Mouse (Mus musculus) hindbrain, embryonic 13.5 days (tissue): ENCODE measurements at regions not wholly inside any gene's neighbourhood (a gene's known extent, or its start where the extent isn't known, plus 50 kb on each side); places are given as distances from the start of the nearest gene placed in this dataset.
A peak's percentile ranks its signal among the peaks of the same experiment; 100 is the strongest.

Experiments
- ATAC-seq: fragments of 200-750 bp; cut with Nextera tagmentation; 2 replicates; pipeline ENCODE4 v1.8.0; 2017; ENCODE audit warnings: moderate TSS enrichment; ENCODE audit not compliant: low FRiP score
- H3K27ac ChIP-seq: fragments of 300-500 bp; sonication (generic); 2 replicates; pipeline ENCODE4 v1.5.1; 2015; ENCODE audit warnings: inconsistent platforms, mild to moderate bottlenecking, moderate library complexity
- H3K27me3 ChIP-seq: fragments of 300-500 bp; sonication (generic); 2 replicates; pipeline ENCODE4 v1.6.1; 2015; ENCODE audit warnings: mild to moderate bottlenecking, inconsistent platforms
- H3K36me3 ChIP-seq: fragments of 300-500 bp; sonication (generic); 2 replicates; pipeline ENCODE4 v1.6.1; 2015; ENCODE audit warnings: mild to moderate bottlenecking, inconsistent platforms
- H3K4me1 ChIP-seq: fragments of 300-500 bp; sonication (generic); replicated peaks from 2 replicates; pipeline ENCODE4 v1.6.1; 2015; ENCODE audit warnings: inconsistent platforms
- H3K4me2 ChIP-seq: fragments of 300-500 bp; sonication (generic); 2 replicates; pipeline ENCODE4 v1.6.1; 2015; ENCODE audit warnings: inconsistent platforms, mild to moderate bottlenecking, moderate library complexity
- H3K4me3 ChIP-seq: fragments of 300-500 bp; sonication (generic); 2 replicates; pipeline ENCODE4 v1.5.1; 2015; ENCODE audit warnings: mild to moderate bottlenecking, inconsistent platforms
- H3K9ac ChIP-seq: fragments of 300-500 bp; sonication (generic); 2 replicates; pipeline ENCODE4 v1.6.1; 2015; ENCODE audit warnings: mild to moderate bottlenecking, inconsistent platforms
- H3K9me3 ChIP-seq: fragments of 300-500 bp; sonication (generic); 2 replicates; pipeline ENCODE4 v1.6.1; 2016; ENCODE audit warnings: inconsistent platforms
- WGBS: fragments of 180-500 bp; shearing (Covaris S2); methylation state at CpG from one replicate; pipeline ENCODE4 v1.1.7; 2015; 5-methylcytosine and 5-hydroxymethylcytosine counted together

DNA sequence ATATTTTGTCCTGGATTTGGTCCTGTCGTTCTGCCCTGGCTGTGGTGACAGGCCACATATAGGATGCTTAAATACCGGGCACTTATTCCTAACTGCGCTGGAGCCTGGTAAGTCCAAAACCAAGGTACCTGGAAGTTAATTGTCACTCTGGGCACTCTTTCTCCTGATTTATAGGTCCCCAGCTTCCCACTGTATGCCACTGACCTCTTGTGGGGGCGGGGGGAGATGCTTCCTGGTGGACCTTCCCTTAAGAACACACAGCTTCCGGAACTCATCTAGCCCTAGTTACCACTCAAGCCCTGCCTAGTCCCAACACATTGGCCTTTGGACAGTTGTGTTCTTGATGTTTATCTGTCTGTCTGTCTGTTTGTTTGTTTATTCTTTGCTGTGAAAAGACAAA, 165.3 kb upstream of the Ppp2r2d start:
- Histone ChIP-seq H3K4me2 (no peak overlapping the region), H3K9me3 (no peaks in the 10 kb centered on the region; the same call in 1 of the 2 replicates), H3K36me3 (no peaks in the 10 kb centered on the region), H3K4me3 (no peak overlapping the region), H3K4me1 (0 out of 2 replicates have a peak, but pooled peaks cover 8% of the 10 kb centered on the region), H3K9ac (no peak overlapping the region), H3K27me3 (no peaks in the 10 kb centered on the region), H3K27ac (no peak overlapping the region)
- 89% methylated on average over 5 of the region's 5 CpGs for WGBS
- no peak for ATAC-seq

GRCm38 (mm10) chr7:138679575-138679974, 166.3 kb upstream of the Ppp2r2d start:
- no peak overlapping the region for H3K27ac ChIP-seq
- 69% methylated on average over 2 of the region's 2 CpGs for WGBS
- H3K36me3 ChIP-seq: no peaks in the 10 kb centered on the region
- H3K27me3 ChIP-seq: no peaks in the 10 kb centered on the region
- no peak overlapping the region for H3K4me3 ChIP-seq
- ATAC-seq: no peak
- no peaks in the 10 kb centered on the region; the same call in 1 of the 2 replicates for H3K9me3 ChIP-seq
- no peak overlapping the region for H3K4me2 ChIP-seq
- H3K9ac ChIP-seq: no peak overlapping the region
- H3K4me1 ChIP-seq: 0 out of 2 replicates have a peak, but pooled peaks cover 8% of the 10 kb centered on the region

DNA sequence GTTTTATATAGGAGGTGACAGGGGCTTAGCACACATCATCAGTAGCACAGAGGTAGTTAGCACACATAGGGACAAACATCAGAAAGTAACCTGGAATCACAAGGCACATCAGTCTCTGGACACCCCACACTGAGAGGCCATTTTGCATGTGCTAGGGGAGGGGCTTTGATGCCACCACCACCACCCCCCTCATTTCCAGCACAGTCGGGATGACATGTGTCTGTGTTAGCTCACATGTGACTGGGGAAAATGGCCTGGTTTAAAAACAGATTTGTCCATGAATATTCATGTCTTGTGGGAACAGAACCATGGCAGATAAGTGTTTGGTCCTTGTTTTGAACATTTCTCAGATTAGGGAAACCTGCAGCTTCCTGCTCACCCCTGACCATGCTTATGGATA, 172.9 kb upstream of the Ppp2r2d start:
- ATAC-seq: no peak
- WGBS: 13% methylated on average over 1 of the region's 1 CpGs

DNA sequence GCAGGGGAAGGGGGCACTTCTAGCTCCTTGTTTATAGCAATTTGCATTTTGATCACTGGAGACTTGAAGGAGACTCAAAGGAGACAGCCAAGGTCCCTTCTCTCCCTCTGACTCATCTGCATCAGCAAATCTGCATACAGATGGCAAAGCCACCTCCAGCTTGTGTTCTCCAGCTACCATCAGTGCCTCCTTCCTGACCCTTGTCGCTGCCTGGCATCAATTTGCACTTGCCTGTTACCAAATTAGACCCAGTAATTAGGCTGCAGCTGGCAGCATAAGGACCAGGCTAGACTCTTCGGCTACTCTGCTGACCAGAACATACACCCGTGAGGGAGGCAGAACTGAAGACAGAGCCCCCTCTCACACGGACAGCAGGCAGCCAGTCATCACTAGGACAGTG, 177.5 kb upstream of the Ppp2r2d start:
- H3K4me2 ChIP-seq: no peak overlapping the region
- H3K36me3 ChIP-seq: no peaks in the 10 kb centered on the region
- H3K27ac ChIP-seq: peak overlapping the region; percentile 55
- WGBS: 20% methylated on average over 4 of the region's 4 CpGs
- H3K9ac ChIP-seq: no peak overlapping the region
- H3K27me3 ChIP-seq: no peaks in the 10 kb centered on the region
- H3K4me3 ChIP-seq: no peak overlapping the region
- H3K9me3 ChIP-seq: no peaks in the 10 kb centered on the region
- H3K4me1 ChIP-seq: peaks cover 24% of the 10 kb centered on the region
- no peak for ATAC-seq

More for the DNA sequence above, 172.9 kb upstream of the Ppp2r2d start:
- H3K4me3 ChIP-seq: no peak overlapping the region
- no peaks in the 10 kb centered on the region for H3K36me3 ChIP-seq
- H3K4me1 ChIP-seq: peaks cover 21% of the 10 kb centered on the region
- H3K9ac ChIP-seq: no peak overlapping the region
- no peaks in the 10 kb centered on the region; the same call in 1 of the 2 replicates for H3K9me3 ChIP-seq
- no peak overlapping the region for H3K4me2 ChIP-seq
- no peak overlapping the region for H3K27ac ChIP-seq
- no peaks in the 10 kb centered on the region for H3K27me3 ChIP-seq

DNA sequence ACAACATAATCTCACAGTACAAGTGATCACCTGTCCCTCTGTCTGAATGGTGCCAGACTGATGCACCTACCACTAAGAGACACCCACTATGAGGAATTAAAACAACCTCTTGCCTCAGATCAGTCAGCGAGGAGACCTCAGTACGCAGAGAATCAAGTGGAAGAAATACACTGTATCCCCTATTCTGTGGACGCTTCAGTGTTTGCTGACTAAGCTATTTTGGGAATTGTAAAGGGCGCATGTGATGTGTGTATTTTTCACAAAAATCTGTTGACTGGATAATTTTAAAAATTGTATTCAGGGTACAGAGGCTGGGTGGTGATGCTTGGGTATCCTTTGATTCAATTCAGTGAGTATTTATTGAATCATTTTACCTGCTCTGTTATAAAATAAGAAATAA, 185.8 kb upstream of the Ppp2r2d start:
- Histone ChIP-seq H3K27ac (no peak overlapping the region), H3K4me2 (no peak overlapping the region), H3K9me3 (no peaks in the 10 kb centered on the region), H3K36me3 (no peaks in the 10 kb centered on the region), H3K4me1 (peaks cover 8% of the 10 kb centered on the region; the same call in 1 of the 2 replicates), H3K9ac (no peak overlapping the region), H3K4me3 (no peak overlapping the region), H3K27me3 (no peaks in the 10 kb centered on the region)
- no peak for ATAC-seq
- WGBS: 89% methylated on average over 4 of the region's 4 CpGs

DNA sequence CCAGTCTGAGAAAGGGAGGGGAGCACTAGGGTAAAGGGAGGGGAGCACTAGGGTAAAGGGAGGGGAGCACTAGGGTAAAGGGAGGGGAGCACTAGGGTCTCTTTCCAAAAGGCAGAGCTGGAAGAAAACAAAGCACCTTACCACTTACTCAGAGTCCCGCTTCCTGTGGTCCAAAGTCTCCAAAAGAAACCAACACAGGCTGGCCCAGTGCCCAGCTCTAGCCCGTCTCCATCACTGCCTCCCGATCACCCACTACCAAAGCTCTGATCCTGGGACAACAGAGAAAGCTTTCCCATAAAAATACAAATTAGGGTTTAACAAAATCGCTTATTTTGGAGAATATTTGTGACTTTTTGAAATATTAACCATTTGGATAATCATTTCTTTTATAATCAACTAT, 188.4 kb upstream of the Ppp2r2d start:
- no peaks in the 10 kb centered on the region for H3K36me3 ChIP-seq
- H3K9ac ChIP-seq: no peak overlapping the region
- H3K4me2 ChIP-seq: no peak overlapping the region
- H3K9me3 ChIP-seq: 0 out of 2 replicates have a peak, but pooled peaks cover 2% of the 10 kb centered on the region
- H3K27ac ChIP-seq: no peak overlapping the region
- 73% methylated on average over 4 of the region's 4 CpGs for WGBS
- ATAC-seq: no peak
- H3K4me3 ChIP-seq: no peak overlapping the region
- H3K4me1 ChIP-seq: peaks cover 8% of the 10 kb centered on the region; the same call in 1 of the 2 replicates
- H3K27me3 ChIP-seq: no peaks in the 10 kb centered on the region

GRCm38 (mm10) chr7:138657076-138657475, 188.8 kb upstream of the Ppp2r2d start:
- Histone ChIP-seq H3K36me3 (no peaks in the 10 kb centered on the region), H3K27me3 (no peaks in the 10 kb centered on the region), H3K27ac (no peak overlapping the region), H3K9ac (no peak overlapping the region), H3K9me3 (peaks cover 5% of the 10 kb centered on the region; the same call in 1 of the 2 replicates), H3K4me3 (no peak overlapping the region), H3K4me2 (no peak overlapping the region), H3K4me1 (peaks cover 8% of the 10 kb centered on the region; the same call in 1 of the 2 replicates)
- ATAC-seq: no peak
- WGBS: 83% methylated on average over 2 of the region's 2 CpGs

GRCm38 (mm10) chr7:138655940-138656339, 189.9 kb upstream of the Ppp2r2d start:
- no peaks in the 10 kb centered on the region for H3K27me3 ChIP-seq
- H3K27ac ChIP-seq: no peak overlapping the region
- no peak for ATAC-seq
- 66% methylated on average over 3 of the region's 3 CpGs for WGBS
- no peak overlapping the region for H3K9ac ChIP-seq
- H3K9me3 ChIP-seq: peaks cover 5% of the 10 kb centered on the region; the same call in 1 of the 2 replicates
- peaks cover 8% of the 10 kb centered on the region; the same call in 1 of the 2 replicates for H3K4me1 ChIP-seq
- H3K4me2 ChIP-seq: no peak overlapping the region
- H3K36me3 ChIP-seq: no peaks in the 10 kb centered on the region
- no peak overlapping the region for H3K4me3 ChIP-seq

GRCm38 (mm10) chr7:138650946-138651345, 194.9 kb upstream of the Ppp2r2d start:
- ATAC-seq: no peak
- 75% methylated on average over 5 of the region's 5 CpGs for WGBS
- Histone ChIP-seq H3K4me1 (peaks cover 5% of the 10 kb centered on the region; the same call in 1 of the 2 replicates), H3K9me3 (peaks cover 5% of the 10 kb centered on the region; the same call in 1 of the 2 replicates), H3K4me3 (no peak overlapping the region), H3K27me3 (no peaks in the 10 kb centered on the region), H3K27ac (no peak overlapping the region), H3K36me3 (no peaks in the 10 kb centered on the region), H3K9ac (no peak overlapping the region), H3K4me2 (no peak overlapping the region)

DNA sequence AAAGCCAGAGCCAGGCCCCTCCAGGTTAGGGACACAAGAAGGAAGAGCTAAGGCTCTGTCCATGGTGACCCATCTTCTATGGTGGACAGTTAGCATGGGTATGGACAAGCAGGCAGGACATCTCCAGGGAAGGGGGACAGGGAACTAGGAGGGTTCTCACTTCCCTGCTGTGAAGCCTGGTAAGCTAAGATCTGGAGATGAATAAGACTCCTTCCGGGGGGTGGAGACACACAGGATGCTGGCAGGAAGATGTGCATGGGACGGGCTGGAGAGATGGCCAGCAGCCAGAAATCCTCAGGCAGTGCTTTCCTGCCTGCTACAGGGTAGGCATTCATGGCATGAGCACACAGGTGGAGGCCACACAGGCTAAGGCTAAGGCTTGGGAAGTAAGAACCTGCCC, 198.2 kb upstream of the Ppp2r2d start:
- H3K9me3 ChIP-seq: peaks cover 4% of the 10 kb centered on the region; the same call in 1 of the 2 replicates
- H3K27ac ChIP-seq: no peak overlapping the region
- no peak overlapping the region for H3K4me2 ChIP-seq
- 78% methylated on average over 2 of the region's 2 CpGs for WGBS
- no peaks in the 10 kb centered on the region for H3K27me3 ChIP-seq
- H3K4me3 ChIP-seq: no peak overlapping the region
- no peak overlapping the region for H3K9ac ChIP-seq
- no peak for ATAC-seq
- no peaks in the 10 kb centered on the region for H3K36me3 ChIP-seq
- H3K4me1 ChIP-seq: peaks cover 7% of the 10 kb centered on the region; the same call in 1 of the 2 replicates

GRCm38 (mm10) chr7:138640492-138641165, 205.2 kb upstream of the Ppp2r2d start:
- ATAC-seq: no peak
- no peak overlapping the region for H3K4me3 ChIP-seq
- peaks cover 7% of the 10 kb centered on the region; the same call in 1 of the 2 replicates for H3K4me1 ChIP-seq
- H3K4me2 ChIP-seq: no peak overlapping the region
- no peaks in the 10 kb centered on the region for H3K9me3 ChIP-seq
- WGBS: 71% methylated on average over 6 of the region's 6 CpGs
- H3K9ac ChIP-seq: no peak overlapping the region
- H3K27ac ChIP-seq: no peak overlapping the region
- no peaks in the 10 kb centered on the region for H3K36me3 ChIP-seq
- H3K27me3 ChIP-seq: no peaks in the 10 kb centered on the region

GRCm38 (mm10) chr7:138639541-138639940, 206.3 kb upstream of the Ppp2r2d start:
- no peaks in the 10 kb centered on the region for H3K36me3 ChIP-seq
- H3K27ac ChIP-seq: no peak overlapping the region
- no peak for ATAC-seq
- H3K4me2 ChIP-seq: no peak overlapping the region
- peaks cover 7% of the 10 kb centered on the region; the same call in 1 of the 2 replicates for H3K4me1 ChIP-seq
- no peaks in the 10 kb centered on the region for H3K27me3 ChIP-seq
- 89% methylated on average over 3 of the region's 3 CpGs for WGBS
- no peak overlapping the region for H3K4me3 ChIP-seq
- H3K9me3 ChIP-seq: no peaks in the 10 kb centered on the region
- no peak overlapping the region for H3K9ac ChIP-seq

- WGBS: 88% methylated on average over 9 of the region's 9 CpGs
- Histone ChIP-seq H3K9me3 (no peaks in the 10 kb centered on the region), H3K4me2 (no peak overlapping the region), H3K4me1 (0 out of 2 replicates have a peak, but pooled peaks cover 5% of the 10 kb centered on the region), H3K27ac (no peak overlapping the region), H3K4me3 (no peak overlapping the region), H3K27me3 (no peaks in the 10 kb centered on the region), H3K36me3 (no peaks in the 10 kb centered on the region), H3K9ac (no peak overlapping the region)
- ATAC-seq: no peak
These were observed 219.8 kb upstream of the Ppp2r2d start for GRCm38 (mm10) chr7:138626061-138626460.
